In the genomic region with DNA sequence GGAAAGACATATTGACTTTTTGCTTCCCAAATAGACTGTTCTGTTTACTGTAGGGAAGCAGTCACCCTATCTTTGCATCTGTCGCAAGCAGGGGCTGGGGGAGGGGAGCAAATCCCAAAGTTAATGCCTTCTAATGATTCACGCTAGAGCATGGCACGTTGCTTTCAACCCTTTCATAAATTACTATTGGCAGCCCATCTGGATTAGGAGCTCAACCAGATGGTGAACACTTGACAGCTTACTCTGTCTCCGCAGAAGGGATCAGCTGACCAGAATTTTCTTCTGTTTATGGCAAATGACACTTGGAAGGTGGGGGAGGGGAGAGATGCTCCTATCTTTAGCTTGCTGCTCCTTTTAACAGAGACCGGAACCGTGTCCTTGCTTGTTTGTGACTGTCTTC, we compare ENCODE assay signal across 10 mouse cellular contexts.
DNase-seq lines count a peak whose midpoint lies in the region; ATAC-seq and TF ChIP-seq lines count a peak whose summit lies in the region.
"Had no signal": no experiment of that assay in that cellular context is flagged by ENCODE, and none has a peak within 500 bp of the region (broad histone marks: within the 10 kb centered on the region; RNA-seq: fewer than 3 reads in every experiment).

No protein-coding gene starts in this region.

- H3K9ac ChIP-seq in embryonic facial prominence, embryonic 14.5 days (ENCODE audit: low read depth, low read length) = no peak overlapping the region
- no peak overlapping the region for H3K9ac ChIP-seq in hindbrain, postnatal 0 days (replicated peaks; ENCODE audit: low read length)
- no peak overlapping the region for H3K9ac ChIP-seq in midbrain, postnatal 0 days (replicated peaks; ENCODE audit: low read length, poor library complexity, severe bottlenecking)
- H3K9ac ChIP-seq: heart, embryonic 15.5 days had no signal

- intact Hi-C loops in left cerebral cortex, postnatal 4 days (cut with DNase I) = no loop called here

- H3K36me3 ChIP-seq in embryonic facial prominence, embryonic 14.5 days (ENCODE audit: control insufficient read depth, insufficient read depth, low read length) = no peaks in the 10 kb centered on the region
- H3K36me3 ChIP-seq in hindbrain, postnatal 0 days (ENCODE audit: insufficient read depth, low read length) = no peaks in the 10 kb centered on the region
- H3K36me3 ChIP-seq in midbrain, postnatal 0 days (ENCODE audit: insufficient read depth, low read length) = no peaks in the 10 kb centered on the region

- no peaks in the 10 kb centered on the region for H3K27me3 ChIP-seq in embryonic facial prominence, embryonic 14.5 days (replicated peaks; ENCODE audit: control insufficient read depth, insufficient read depth, low read length)
- no peaks in the 10 kb centered on the region for H3K27me3 ChIP-seq in hindbrain, postnatal 0 days (ENCODE audit: insufficient read depth, low read length)
- no peaks in the 10 kb centered on the region for H3K27me3 ChIP-seq in midbrain, postnatal 0 days (ENCODE audit: insufficient read depth, low read length)
- H3K27me3 ChIP-seq: heart, embryonic 15.5 days had no signal

- WGBS in embryonic facial prominence, embryonic 14.5 days = 29% methylated on average over 6 of the region's 6 CpGs
- 30% methylated on average over 6 of the region's 6 CpGs for WGBS in hindbrain, postnatal 0 days
- 26% methylated on average over 6 of the region's 6 CpGs for WGBS in midbrain, postnatal 0 days

- TF ChIP-seq CTCF in hindbrain, postnatal 0 days (IDR thresholded peaks at IDR 0.05; ENCODE audit: low read depth) = no peak
- no peak for TF ChIP-seq CTCF in midbrain, postnatal 0 days (IDR thresholded peaks at IDR 0.05)

- H3K4me3 ChIP-seq in embryonic facial prominence, embryonic 14.5 days (ENCODE audit: low read depth, low read length) = no peak overlapping the region
- H3K4me3 ChIP-seq in hindbrain, postnatal 0 days (ENCODE audit: low read length) = no peak overlapping the region
- H3K4me3 ChIP-seq in midbrain, postnatal 0 days (ENCODE audit: low read depth, low read length) = no peak overlapping the region
- H3K4me3 ChIP-seq: heart, embryonic 15.5 days had no signal

- H3K9me3 ChIP-seq in embryonic facial prominence, embryonic 14.5 days (ENCODE audit: control insufficient read depth, low read length) = no peaks in the 10 kb centered on the region
- no peaks in the 10 kb centered on the region for H3K9me3 ChIP-seq in hindbrain, postnatal 0 days (ENCODE audit: low read length)
- no peaks in the 10 kb centered on the region for H3K9me3 ChIP-seq in midbrain, postnatal 0 days (ENCODE audit: low read length)
- H3K9me3 ChIP-seq: heart, embryonic 15.5 days had no signal

- no peak overlapping the region for H3K4me2 ChIP-seq in embryonic facial prominence, embryonic 14.5 days (ENCODE audit: low read depth, low read length)
- no peak overlapping the region for H3K4me2 ChIP-seq in hindbrain, postnatal 0 days (ENCODE audit: low read depth, low read length)
- no peak overlapping the region for H3K4me2 ChIP-seq in midbrain, postnatal 0 days (ENCODE audit: low read depth, low read length, poor library complexity, severe bottlenecking)
- H3K4me2 ChIP-seq: heart, embryonic 15.5 days had no signal

- DNase-seq in left cerebral cortex, postnatal 4 days = peak; percentile 64
- no peak for DNase-seq in left cerebral cortex, adult 11 months (ENCODE audit: low spot score)
- DNase-seq in embryonic facial prominence, embryonic 14.5 days (ENCODE audit: low spot score) = peak; percentile 82
- peak; percentile 76 for DNase-seq in hindbrain, postnatal 0 days (ENCODE audit: low spot score)
- DNase-seq in midbrain, postnatal 0 days (ENCODE audit: low spot score) = peak; percentile 85
- no peak for DNase-seq in thymus, postnatal 25 days
- DNase-seq in spleen, postnatal 10 days (ENCODE audit: low spot score in 2 of 2) = no peak
- DNase-seq: cerebellum, adult 18-20 months had no signal

- peak; percentile 64; the same call in 1 of the 2 replicates for ATAC-seq in embryonic facial prominence, embryonic 14.5 days (ENCODE audit: low read depth)
- ATAC-seq in hindbrain, postnatal 0 days = peak; percentile 81
- peak; percentile 56; the same call in 1 of the 2 replicates for ATAC-seq in midbrain, postnatal 0 days (ENCODE audit: low FRiP score)
- no peak for ATAC-seq in megakaryocyte progenitor cell, adult 5-6 weeks (replicated peaks; ENCODE audit: poor library complexity)

- no peak overlapping the region for H3K27ac ChIP-seq in embryonic facial prominence, embryonic 14.5 days (replicated peaks; ENCODE audit: low read depth, low read length)
- no peak overlapping the region for H3K27ac ChIP-seq in hindbrain, postnatal 0 days
- no peak overlapping the region for H3K27ac ChIP-seq in midbrain, postnatal 0 days (ENCODE audit: low read depth, low read length)
- H3K27ac ChIP-seq: heart, embryonic 15.5 days had no signal

- H3K4me1 ChIP-seq in embryonic facial prominence, embryonic 14.5 days (ENCODE audit: control insufficient read depth, insufficient read depth, low read length) = no peaks in the 10 kb centered on the region
- H3K4me1 ChIP-seq in hindbrain, postnatal 0 days (ENCODE audit: insufficient read depth, low read length) = no peaks in the 10 kb centered on the region
- H3K4me1 ChIP-seq in midbrain, postnatal 0 days (ENCODE audit: insufficient read depth, low read length) = no peaks in the 10 kb centered on the region

Comparison
In these comparisons a context has a peak if more than half of its experiments do, and no peak if none do; other contexts are left out.
1. DNase-seq: peak in left cerebral cortex, postnatal 4 days (single experiment), embryonic facial prominence, embryonic 14.5 days (single experiment), hindbrain, postnatal 0 days (single experiment) and midbrain, postnatal 0 days (single experiment); none in left cerebral cortex, adult 11 months (single experiment), thymus, postnatal 25 days (single experiment) and spleen, postnatal 10 days (0 of 2).